Mouse (Mus musculus) spleen, embryonic (tissue): ENCODE measurements around the gene Rtn3.

Source experiments
- CTCF ChIA-PET: fragments of 350-600 bp; sonication (Branson Sonifier 250); formaldehyde crosslinking; loops from one replicate; lab custom pipeline; 2022; lab: Charles Lee

Rtn3 gene

DNA sequence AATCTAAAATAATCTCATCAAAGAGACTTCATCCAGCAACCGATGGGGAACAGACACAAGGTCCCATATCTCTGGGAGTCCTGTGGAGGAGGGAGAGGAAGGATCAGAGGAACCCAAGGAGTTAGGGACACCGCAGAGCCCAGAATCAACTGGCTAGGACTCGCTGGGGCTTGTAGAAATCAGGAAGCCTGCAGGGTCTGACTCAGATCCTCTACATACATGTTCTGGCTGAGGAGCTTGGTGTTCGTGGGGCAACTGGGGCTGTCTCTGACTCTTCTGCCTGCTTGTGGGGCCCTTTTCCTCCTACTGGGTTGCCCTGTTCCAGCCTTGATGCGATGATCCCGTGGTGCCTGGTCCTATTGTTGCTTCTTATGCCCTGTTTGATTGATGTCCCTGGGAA lies 8.9 kb upstream of the Rtn3 start:
- CTCF ChIA-PET, result no interaction called here

DNA sequence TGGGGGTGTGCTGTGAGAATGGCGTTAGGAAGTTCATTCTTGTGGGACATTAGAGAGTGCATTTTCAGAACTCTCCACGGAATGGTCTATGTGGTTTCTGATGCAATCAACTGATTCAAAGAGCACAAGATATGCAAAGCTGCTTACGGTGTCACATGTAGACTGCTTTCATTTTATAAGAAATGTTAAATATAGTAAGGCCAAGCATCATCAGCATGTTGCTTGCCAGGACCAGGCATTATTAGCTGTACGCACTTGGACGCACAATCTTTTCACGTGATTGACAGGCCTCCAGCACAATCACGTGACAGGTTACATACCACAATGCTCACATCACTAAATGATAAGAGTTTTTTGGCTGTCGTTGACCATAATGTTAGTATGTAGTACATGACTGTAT lies 4.6 kb upstream of the Rtn3 start:
- CTCF ChIA-PET, result no interaction called here

DNA sequence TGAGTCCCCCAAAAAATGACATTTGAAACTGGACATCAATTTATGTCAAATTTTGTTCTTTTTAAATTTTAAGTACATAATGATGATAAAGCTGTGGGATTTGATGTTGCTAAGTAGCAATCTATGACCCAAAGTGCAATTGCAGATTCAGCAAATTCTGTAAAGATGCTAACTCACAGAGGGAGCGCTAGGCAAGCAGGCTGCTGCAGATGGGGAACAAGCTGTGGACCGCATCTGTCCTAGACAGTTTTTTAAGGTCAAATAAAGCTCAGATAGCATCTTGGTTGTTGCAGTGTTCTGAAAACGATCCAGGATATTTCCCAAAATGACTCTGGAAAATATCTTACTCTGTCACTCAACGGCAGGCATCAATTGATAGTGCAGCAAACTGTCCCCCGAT lies 995 bp upstream of the Rtn3 start:
- CTCF ChIA-PET, result no interaction called here

DNA sequence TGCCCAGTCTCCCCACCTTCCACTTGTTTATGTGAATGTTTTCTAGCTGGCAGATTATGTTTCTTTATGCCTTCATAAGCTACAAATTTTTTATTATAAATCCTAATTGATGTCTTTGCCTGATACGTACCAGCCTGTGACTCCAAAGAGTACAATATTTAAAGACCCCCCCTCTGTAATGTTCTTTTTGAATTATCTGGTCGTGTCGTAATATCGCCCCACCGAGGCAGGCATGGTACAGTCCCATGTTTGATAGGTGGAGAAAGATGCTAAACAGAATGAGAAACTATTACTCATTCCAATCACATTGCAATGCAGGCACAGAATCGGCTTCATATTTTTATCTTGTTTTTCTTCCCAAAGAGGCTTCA lies 416 bp upstream of the Rtn3 start:
- CTCF ChIA-PET, result interaction anchor here (0.7 kb wide), 1 partner anchor 219 kb away, joined by 3 read pairs; no protein-coding TSS in a partner anchor

DNA sequence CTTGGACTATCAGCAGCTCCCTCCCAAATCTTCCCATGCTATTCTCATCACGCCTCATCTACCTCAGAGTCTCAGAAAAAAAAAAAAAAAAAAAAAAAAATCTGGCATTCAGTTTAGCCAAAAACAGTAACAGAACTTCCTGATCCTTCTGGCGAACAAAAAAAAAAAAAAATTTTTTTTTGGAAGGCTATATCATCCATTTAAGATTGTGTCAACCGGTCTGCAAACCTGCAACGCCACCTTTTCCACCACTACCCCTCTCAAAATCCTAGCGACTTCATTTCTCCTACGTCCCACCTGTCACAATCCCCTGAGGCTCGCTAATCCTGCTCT lies 849 bp downstream of the Rtn3 start:
- CTCF ChIA-PET, result interaction anchor here (0.6 to 0.7 kb wide), 2 partner anchors 14 to 45 kb away, joined by 7 to 15 read pairs; no protein-coding TSS in a partner anchor

DNA sequence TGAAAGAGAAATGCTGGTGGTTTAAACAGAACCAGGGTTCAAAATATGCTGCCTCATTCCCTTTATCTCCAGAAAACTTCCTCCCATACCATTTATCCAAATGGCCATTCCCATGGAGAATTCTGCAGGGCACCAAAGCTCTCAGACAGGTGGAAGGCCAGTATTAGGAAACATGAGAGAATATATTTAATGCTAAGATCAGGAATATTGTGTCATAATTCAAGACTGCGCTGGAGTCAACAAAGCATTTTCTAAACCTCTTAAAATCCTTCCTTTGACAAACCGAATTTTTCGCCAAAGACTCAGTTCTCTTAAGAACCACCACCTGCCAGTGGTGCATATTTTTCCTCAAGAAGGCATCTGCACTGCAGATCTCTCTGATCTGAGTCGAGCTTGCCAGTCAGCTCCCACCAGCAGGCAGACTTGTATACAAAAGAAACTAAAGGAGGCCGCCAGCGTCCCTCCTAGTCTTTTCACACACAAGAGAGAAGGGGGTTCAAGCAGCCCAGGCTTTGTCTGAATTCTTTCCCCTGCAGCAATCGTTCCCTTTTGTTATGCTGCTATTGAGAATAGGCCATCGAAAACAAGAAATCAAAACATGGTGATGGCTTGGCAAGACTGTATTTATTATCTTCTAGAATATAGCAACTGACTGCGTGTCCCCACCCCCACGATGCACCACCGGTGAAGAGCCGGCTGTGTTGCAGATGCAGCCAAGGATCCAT lies 1.4 kb downstream of the Rtn3 start:
- CTCF ChIA-PET, result interaction anchor here (0.6 to 1.0 kb wide), 3 partner anchors 12 to 45 kb away, joined by 4 to 15 read pairs (median 7); no protein-coding TSS in a partner anchor

DNA sequence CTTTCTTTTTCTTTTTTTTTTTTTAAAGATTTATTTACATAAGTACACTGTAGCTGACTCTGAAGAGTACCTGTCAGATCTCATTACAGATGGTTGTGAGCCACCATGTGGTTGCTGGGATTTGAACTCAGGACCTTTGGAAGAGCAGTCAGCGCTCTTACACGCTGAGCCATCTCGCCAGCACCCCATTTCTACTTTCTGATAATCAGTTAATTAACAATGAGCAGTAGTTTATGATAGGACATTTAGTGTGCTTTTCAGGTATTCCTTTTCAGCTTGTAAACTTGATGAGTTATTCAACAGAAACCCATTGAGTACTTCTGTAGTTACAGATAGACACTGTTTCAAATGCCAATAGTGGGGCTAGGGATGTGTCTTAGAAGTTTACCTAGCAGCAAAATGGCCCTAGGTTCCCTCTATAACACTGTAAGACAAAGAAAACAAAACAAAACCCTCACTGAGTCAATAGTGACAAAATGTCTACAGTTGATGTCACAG lies 3.3 kb downstream of the Rtn3 start:
- CTCF ChIA-PET, result no interaction called here

DNA sequence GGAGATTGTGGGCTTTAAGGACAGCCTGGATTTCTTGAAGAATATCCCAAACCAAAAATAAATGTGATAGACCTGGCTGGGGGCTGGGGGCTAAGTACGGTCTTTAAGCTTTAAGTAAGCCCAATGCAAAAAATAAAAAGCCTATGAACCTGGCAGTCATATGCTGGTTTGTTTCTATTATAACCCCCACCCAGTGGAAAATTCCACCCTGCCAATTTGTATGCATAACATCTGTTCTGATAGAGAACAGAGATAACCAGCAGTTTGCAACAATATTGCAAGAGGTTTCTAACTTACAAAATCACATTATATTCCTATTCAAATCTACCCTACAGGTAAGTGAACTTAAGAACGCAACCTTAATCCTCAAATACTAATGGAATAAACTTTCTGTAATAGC lies 12.4 kb downstream of the Rtn3 start:
- CTCF ChIA-PET, result interaction anchor here (0.6 kb wide), 1 partner anchor 26 kb away, joined by 4 read pairs; no protein-coding TSS in a partner anchor

DNA sequence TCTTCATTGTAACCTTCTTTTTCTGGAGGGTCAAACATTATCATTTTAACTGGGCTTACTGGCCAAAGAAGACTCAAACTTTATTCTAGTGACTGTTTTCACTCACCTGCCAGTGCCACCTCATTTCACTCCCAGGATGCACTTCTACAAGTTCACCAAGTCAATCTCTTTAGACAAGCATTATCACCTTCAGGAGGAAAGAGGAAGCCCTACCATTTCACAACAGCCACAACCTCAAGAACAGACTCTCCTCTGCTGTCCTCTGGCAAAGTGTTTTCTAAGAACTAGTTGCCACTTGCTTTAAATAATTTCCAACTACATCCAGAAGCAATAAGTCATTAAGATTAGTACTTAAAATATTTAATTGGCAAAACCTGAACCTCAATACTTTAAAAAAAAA lies 15.2 kb downstream of the Rtn3 start:
- CTCF ChIA-PET, result interaction anchor here (0.5 to 0.7 kb wide), 2 partner anchors 19 to 166 kb away, joined by 3 to 13 read pairs; no protein-coding TSS in a partner anchor

DNA sequence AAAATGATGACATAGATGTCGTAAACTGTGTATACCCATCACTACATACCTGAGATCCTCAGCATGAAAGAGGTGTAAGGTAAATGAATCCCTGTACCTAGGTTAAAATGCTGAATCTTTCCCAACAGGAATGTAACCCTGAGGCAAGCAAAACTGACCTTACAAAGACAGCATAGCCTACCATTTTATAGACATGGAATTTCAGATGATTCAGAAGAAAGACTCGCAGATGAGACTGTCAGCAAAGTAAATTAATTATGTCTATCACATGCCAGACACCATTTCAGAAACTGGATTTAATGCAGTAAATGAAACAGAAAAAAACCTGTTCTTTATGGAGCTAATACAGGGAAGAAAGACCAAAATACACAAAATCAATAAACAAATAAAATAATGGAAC lies 23.7 kb downstream of the Rtn3 start:
- CTCF ChIA-PET, result no interaction called here

DNA sequence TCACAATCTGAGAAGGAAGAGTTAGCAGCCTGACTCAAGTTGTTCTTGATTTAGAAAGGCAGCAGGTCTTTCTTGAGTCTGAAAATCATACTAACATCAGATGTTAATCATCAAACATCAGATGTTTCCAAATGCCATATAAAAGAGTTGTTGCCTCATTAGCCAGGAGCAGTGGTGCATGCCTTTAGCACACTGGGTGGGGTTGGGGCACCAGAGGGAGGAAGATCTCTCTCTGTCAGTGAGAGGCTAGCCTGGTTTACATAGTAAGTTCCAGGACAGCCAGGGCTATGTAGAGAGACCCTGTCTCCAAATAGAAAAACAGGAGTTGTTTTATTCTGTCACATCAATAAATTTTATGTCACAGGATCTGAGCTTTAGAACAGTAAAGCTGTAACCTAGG lies 24.2 kb downstream of the Rtn3 start:
- CTCF ChIA-PET, result no interaction called here

DNA sequence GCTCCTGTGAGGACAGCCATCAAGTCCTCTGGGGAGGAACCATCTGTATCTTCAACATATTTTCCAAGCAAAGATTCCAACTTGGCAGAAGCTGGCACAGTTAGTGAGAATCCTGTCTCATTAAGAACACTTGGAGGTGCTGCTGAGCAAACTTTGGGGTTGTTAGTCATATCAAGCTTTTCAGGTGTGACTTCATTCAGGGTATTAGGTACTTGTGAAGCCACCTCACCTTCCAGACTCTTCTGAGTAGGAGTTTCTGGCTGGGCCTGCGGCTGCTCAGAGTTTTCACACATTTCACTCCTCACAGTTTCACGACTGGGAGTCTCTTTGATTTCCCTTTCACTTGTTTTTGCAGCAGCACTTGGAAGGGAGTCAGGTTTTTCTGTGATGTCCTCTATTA lies 26.3 kb downstream of the Rtn3 start:
- CTCF ChIA-PET, result no interaction called here

DNA sequence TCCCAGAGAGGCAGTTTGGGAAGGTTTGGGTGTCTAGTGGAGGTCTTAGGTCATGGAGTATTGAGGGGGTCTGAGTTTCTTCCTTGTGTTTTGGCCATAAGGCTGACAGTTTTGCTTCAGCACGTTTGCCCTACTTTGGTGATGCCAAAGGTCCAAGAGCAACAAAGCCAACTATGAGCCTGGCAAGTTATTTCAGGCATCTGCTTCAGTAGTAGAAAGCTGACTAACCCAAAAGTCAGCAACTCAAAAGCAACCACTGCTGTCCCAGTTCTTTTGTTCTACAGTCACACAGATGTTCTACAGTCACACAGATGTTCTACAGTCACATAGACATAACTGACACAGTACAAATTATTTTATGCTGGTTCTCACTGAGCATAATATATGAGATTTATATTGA lies 37.5 kb downstream of the Rtn3 start:
- CTCF ChIA-PET, result no interaction called here

DNA sequence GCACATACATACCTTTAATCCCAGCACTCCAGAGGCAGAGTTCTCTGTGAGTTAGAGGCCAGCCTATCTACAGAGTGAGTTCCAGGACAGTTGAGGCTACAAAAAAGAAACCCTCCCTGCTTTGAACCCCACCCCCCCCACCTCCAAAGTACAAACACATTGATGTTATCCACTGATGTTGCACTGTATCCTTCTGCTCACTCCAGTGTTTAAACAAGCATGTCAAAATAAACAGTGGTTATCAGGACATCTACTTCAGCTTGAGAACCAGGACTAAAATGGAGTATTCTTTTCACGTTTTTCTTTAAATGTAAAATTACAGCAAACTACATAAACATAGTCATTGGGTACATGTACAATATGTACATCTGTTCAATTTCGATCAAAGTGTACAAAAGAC lies 38.0 kb downstream of the Rtn3 start:
- CTCF ChIA-PET, result no interaction called here

DNA sequence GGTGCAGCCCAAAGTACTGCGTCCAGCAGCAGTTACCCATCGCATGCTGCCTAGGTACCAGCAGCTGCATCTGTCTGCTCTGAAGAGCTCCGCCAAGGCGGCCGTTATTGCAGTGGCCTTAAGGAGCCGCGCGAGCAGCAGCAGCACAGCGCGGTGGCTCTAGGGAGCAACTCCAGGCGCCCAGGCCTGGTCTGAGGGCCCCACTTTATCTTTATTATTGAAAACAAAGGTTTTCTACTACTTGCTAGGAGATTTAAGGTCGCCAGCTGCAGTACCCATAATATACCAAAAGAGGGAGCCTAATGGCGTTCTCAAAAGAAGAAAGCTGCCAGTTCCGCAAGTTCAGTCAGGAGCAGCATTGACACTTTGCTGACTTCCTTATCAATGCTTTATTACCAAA lies 41.6 kb downstream of the Rtn3 start:
- CTCF ChIA-PET, result no interaction called here

DNA sequence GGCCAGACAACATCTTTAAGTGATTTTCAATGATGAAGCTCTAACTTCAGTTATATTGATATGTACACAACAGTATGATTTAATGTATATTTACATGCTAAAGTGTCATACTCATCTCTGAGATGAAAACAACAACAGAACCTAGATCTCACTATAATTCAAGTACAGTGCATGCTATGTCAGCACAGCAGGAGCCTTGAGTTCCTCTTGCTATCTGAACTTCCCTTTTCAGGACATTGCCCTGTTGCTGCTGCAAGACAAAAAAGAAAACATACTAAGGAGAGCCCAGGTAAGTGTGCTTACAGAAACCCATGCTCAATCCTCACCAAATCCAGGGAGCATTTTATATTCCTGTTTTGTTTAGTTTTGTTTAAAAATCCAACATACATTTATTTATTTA lies 44.8 kb downstream of the Rtn3 start:
- CTCF ChIA-PET, result no interaction called here

DNA sequence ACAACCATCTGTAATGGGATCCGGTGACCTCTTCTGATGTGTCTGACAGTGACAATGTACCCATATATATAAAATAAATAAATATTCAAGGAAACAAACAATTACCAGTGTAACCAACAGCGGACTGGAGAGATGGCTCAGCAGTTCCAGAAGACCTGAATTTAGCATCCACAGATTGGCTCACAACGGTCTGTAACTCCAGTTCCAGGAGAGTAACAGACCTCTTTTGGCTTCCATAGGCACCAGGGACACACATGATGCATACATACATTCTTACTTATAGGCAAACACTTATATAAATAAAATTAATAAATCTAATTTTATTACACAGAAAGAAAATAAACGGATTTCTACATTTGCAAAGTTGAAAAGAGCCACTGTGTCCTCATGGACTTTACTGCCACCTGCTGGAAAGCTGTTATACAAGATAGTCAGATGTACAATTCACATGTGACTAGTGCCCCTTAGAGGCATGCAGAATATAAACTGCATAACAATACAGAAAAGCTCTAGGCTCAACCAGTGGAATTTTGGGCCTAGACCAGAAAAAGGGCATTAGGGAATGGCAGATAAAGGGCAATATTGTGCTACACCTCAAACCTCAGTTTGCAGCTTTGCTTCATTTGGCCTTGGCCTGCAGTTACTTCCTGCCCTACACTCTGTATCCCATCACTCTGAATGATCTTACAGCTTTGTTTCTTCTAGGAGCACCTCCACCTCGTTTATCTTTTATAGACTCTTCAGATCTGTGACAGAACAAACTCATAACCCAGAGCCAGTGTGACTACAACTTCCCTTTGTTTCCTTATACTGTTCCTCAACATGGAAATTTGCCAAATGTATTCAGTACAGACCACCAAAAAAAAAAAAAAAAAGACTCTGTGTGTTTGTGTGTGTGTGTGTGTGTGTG lies 46.8 kb downstream of the Rtn3 start:
- CTCF ChIA-PET, result interaction anchor here (0.6 to 1.1 kb wide), 4 partner anchors 16 to 370 kb away, joined by 3 to 15 read pairs (median 4); no protein-coding TSS in a partner anchor

DNA sequence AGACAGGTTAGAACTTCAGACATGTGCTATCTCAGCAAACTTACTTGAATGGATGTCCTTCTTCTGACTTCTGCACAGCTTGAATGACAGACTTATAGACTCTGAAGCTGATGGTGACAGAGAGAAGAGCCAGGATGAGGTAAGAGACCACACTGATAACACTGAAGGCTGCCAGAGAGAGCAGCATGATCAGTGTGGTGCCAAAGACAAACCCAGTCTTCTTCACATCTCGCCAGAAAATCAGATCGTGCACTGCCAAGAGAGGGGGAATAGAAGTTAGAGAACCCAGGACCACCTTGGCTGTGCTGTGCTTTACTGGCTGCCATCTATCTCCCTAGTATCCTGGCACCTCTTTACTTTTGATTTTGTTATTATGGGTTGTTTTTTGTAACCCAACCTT lies 48.2 kb downstream of the Rtn3 start:
- CTCF ChIA-PET, result no interaction called here

DNA sequence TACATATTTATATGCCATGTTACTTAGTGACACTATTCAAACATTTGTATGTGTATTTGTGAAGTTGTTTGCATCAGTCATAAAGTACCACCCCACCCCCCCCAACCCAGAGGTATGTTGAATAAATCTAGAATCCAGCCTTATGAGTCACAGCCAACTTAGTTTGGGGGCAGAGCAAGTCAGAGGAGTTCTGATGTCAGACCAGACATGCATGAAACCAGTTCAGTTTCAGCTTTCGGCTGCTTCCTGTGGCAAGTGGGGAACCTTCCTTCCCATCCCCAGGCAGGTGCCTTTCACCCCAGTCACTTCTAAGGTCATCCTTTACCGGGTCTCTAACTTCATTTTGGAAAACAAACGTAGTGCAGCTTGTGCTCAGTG lies 57.7 kb downstream of the Rtn3 start:
- CTCF ChIA-PET, result interaction anchor here (0.6 kb wide), 1 partner anchor 9 kb away, joined by 7 read pairs; no protein-coding TSS in a partner anchor

DNA sequence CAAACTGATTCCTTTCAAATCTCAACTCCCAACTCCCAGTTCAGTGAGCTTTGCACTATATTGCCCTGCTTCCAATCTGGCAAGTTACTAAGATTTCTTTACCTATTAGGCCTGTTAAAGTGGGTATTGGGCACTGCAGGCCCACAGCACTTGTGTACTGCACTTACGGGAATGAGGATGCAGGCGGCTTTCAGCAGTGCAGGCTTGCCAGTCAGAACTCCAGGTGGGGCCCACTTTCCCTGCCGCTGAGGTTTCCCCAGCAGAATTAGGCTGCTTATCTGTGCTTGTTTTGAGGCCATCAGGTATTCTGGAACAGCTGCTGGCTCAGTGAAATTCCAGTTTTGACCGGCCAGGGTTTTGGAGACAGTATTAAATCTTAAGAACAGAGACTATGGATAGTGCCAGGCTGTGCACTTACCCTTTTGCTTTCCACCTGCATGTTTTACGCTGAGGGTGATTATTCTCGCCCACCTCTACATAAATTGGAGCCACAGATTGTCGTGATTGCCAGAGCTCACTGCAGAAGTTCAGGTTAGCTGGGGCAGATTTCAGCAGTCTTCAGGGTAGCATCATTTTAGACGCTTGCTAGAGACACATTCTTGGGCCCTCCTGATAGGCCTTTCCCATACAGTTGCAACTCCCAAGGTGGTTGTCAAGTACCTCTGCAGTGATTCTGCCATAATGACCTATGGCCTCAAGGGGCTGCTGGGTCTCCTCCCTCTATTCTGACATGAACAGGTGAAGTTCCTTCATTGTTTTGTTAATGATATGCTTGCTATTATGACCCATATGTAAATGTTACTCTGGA lies 58.3 kb downstream of the Rtn3 start:
- CTCF ChIA-PET, result interaction anchor here (0.6 kb wide), 1 partner anchor 9 kb away, joined by 7 read pairs; no protein-coding TSS in a partner anchor

DNA sequence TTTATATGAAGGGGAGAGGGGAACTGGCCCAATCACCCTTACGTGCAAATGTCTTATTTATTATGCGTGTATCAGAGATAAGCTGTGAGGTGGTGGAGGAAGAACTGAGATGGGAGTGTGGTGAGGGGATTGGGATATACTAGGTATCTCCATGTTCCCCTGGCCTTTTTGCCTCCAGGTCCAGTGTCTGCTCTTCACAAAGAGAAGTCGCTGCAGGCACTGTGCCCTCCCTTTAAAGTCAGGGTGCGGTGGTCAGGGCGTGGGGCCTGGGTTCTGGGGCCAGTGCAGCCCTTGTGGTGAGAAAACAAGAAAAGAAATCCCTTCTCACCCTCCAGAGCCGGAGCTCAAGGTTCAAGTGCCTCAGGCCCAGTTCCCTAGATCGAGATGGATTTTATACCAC lies 59.0 kb downstream of the Rtn3 start:
- CTCF ChIA-PET, result no interaction called here

DNA sequence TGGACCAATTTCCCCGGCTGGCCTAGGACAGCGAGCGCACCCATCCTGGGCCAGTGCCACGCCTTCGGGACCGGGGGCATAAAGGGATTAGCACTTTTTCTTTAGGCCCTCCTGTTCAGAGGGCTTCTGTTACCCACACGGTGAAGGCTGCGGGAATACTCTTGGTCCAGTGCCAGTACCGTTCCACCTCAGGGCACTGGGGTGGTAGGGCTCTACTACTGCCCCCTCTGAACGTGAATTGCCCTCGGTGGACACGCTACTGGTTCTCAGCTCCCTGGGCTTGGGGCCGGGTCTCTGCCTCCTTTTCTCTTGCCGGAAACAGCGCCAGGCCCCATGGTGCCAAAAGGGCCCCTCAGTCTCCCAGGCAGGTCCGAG lies 59.4 kb downstream of the Rtn3 start:
- CTCF ChIA-PET, result no interaction called here
